Mouse (Mus musculus) ES-Bruce4 (cell line): Measurements from ENCODE around the gene Cgnl1. TPM values are rescaled to one million over a fixed set of nuclear protein-coding genes. Genes with fewer than 3 reads are reported as not detected.

ENCODE experiments used
- H3K27ac ChIP-seq: 2 replicates; pipeline ENCODE4 v1.5.1; 2012; ENCODE audit warnings: low read length, inconsistent platforms; ENCODE audit not compliant: insufficient read depth
- H3K27me3 ChIP-seq: 2 replicates; pipeline ENCODE4 v1.6.1; 2012; ENCODE audit warnings: mild to moderate bottlenecking, low read length, inconsistent platforms; ENCODE audit not compliant: control insufficient read depth, poor library complexity, insufficient read depth, severe bottlenecking
- H3K36me3 ChIP-seq: 2 replicates; pipeline ENCODE4 v1.6.1; 2012; ENCODE audit warnings: inconsistent platforms, mild to moderate bottlenecking, low read length, moderate library complexity; ENCODE audit not compliant: control insufficient read depth, poor library complexity, insufficient read depth, severe bottlenecking
- H3K4me1 ChIP-seq: one replicate; pipeline ENCODE4 v1.8.1; 2011; ENCODE audit warnings: low read length; ENCODE audit not compliant: control insufficient read depth, insufficient read depth
- H3K4me3 ChIP-seq: 2 replicates; pipeline ENCODE4 v1.5.1; 2011; ENCODE audit warnings: low read depth, mild to moderate bottlenecking, low read length
- H3K9ac ChIP-seq: 2 replicates; pipeline ENCODE4 v1.6.1; 2012; ENCODE audit warnings: low read depth, mild to moderate bottlenecking, inconsistent platforms; ENCODE audit not compliant: poor library complexity, severe bottlenecking
- H3K9me3 ChIP-seq: replicated peaks from 2 replicates; pipeline ENCODE4 v1.6.1; 2012; ENCODE audit warnings: mild to moderate bottlenecking, low read length, inconsistent platforms; ENCODE audit not compliant: control insufficient read depth, poor library complexity, insufficient read depth, severe bottlenecking
- CTCF ChIP-seq: IDR thresholded peaks from one replicate; pipeline ENCODE4 v1.8.1; 2011; ENCODE audit warnings: low read depth, low read length
- EP300 ChIP-seq: IDR thresholded peaks from 2 replicates; pipeline ENCODE4 v1.6.1; 2011; ENCODE audit warnings: low read depth, low read length; ENCODE audit not compliant: insufficient read depth
- POLR2A ChIP-seq: IDR thresholded peaks from one replicate; pipeline ENCODE4 v1.8.1; 2011; ENCODE audit warnings: low read length; ENCODE audit not compliant: insufficient read depth
- polyA plus RNA-seq: library from polyadenylated mRNA; stranded (reverse); fragments of >200 nt; gene quantifications from 2 replicates; pipeline ENCODE4 v1.2.4, GENCODE M21; 2011; ENCODE audit warnings: low read depth; ENCODE audit not compliant: missing spikeins, insufficient read depth, insufficient read length

Gene Cgnl1
- polyA plus RNA-seq, 1 experiment, result 11.3 TPM

DNA sequence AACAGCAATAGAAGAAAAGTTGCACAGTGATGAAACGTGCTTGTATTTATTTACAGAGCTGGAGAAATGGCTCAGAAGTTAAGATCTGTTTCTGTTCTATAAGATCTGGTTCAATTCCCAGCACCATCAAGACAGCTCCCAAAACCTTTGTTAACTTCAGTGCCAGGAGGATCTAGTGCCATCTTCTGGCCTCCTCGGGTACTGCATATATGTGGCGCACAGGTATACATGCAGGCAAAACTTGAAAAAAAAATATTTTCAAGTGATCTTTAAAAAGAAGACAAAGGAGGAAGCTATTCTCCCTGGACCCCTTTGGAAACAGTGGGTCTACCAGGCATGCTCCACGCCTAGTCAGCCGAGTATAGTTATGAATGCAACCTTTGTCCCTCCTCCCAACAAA, 936 bp upstream of the Cgnl1 start:
- TF ChIP-seq CTCF (peak; percentile 45), EP300 (no peak)
- Histone ChIP-seq H3K27ac (no peak overlapping the region), H3K27me3 (no peaks in the 10 kb centered on the region), H3K4me1 (peaks cover 5% of the 10 kb centered on the region), H3K9ac (no peak overlapping the region), H3K9me3 (0 out of 2 replicates have a peak, but pooled peaks cover 2% of the 10 kb centered on the region), H3K4me3 (no peak overlapping the region), H3K36me3 (no peaks in the 10 kb centered on the region)

DNA sequence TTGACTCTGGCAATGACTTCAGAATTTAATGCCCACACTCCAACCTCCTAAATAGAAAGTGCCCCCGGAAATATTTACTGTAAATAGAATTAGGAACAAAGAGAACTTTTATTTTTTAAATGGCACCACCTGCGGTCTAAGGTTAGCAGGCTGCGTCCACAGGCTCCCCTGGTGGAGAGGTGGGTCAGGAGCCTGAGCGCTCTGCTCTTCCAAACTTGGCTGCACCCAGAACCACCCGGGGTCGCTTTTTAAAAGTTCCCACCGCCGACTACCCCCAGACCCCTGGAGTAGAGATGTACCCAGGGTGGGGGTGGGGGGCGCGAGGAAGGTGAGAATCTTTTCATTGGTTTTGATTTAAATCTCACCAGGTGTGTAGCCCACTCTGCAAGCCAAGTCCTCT, 918 bp downstream of the Cgnl1 start:
- Histone ChIP-seq H3K36me3 (no peaks in the 10 kb centered on the region), H3K27ac (no peak overlapping the region), H3K27me3 (no peaks in the 10 kb centered on the region), H3K4me3 (peak overlapping the region; percentile 70), H3K9me3 (no peaks in the 10 kb centered on the region), H3K4me1 (peaks cover 13% of the 10 kb centered on the region), H3K9ac (peak overlapping the region; percentile 53)
- TF ChIP-seq EP300, result 0 out of 2 replicates have a peak, but pooled peaks have one; percentile 16
- no peak for TF ChIP-seq POLR2A
- peak; percentile 10 for TF ChIP-seq CTCF

DNA sequence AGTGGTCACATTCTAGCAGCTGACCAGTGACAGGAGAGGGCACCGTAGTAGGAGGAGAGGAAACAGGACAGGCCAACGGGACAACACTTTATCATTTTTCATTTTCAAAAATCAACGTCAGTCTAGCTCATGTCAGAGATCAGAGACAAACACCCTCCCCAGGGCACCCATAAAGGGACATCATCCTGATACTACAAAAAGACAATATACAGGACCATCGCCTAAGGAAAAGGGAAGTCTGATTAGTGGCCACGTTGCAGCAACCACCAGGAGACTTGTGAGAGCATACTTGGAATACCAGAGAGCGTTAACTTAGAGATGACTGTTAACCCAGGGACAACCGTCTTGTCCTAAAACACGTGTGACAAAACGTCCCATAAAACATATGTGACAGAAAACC, 1.7 kb downstream of the Cgnl1 start:
- no peak overlapping the region for H3K9ac ChIP-seq
- H3K4me3 ChIP-seq, result no peak overlapping the region
- TF ChIP-seq POLR2A (no peak), EP300 (no peak), CTCF (no peak)
- no peaks in the 10 kb centered on the region for H3K27me3 ChIP-seq
- no peaks in the 10 kb centered on the region for H3K9me3 ChIP-seq
- H3K4me1 ChIP-seq, result peaks cover 17% of the 10 kb centered on the region
- no peak overlapping the region for H3K27ac ChIP-seq
- H3K36me3 ChIP-seq, result no peaks in the 10 kb centered on the region

DNA sequence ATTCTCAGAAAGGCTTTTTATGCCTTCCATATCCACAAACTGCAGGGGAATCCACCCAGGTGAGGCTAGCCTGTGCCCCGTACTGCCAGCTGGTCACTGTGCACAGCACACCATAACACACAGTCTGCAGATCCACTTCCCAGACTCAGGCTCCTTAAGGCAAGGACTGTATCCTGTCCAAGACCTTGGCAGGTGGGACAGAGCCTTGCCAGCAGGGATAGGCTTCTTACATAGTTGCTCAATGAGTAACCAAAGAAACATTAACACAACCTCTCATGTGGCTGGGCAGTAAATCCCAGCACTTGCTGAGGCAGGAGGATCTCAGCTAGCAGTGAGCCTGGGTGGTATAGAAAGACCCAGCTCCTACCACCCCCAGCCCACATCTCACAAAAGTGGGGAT, 3.3 kb downstream of the Cgnl1 start:
- TF ChIP-seq POLR2A (no peak), CTCF (no peak), EP300 (no peak)
- H3K27me3 ChIP-seq, result no peaks in the 10 kb centered on the region

DNA sequence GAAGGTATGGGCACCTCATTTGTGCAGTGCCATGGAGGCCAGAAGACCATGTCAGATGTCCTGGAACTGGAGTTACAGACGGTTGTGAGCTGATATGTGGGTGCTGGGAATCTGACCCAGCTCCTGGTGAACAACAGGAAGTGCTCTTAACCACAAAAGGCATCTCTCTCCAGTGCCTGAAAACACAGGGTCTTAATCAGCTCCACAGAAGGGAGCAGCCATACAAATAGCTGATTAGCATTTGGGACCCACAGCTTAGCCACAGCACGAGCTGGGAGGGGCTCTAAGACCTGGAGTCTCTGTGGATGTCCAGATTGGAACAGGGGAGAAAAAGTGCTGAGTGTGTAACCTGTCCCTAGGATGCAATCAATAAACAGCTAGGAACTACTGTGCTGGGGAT, 4.5 kb downstream of the Cgnl1 start:
- TF ChIP-seq CTCF (no peak), EP300 (no peak), POLR2A (no peak)
- Histone ChIP-seq H3K9me3 (no peaks in the 10 kb centered on the region), H3K36me3 (no peaks in the 10 kb centered on the region), H3K9ac (no peak overlapping the region), H3K4me3 (no peak overlapping the region), H3K4me1 (peaks cover 20% of the 10 kb centered on the region), H3K27ac (no peak overlapping the region), H3K27me3 (no peaks in the 10 kb centered on the region)

More for the DNA sequence above, 3.3 kb downstream of the Cgnl1 start:
- Histone ChIP-seq H3K36me3 (no peaks in the 10 kb centered on the region), H3K27ac (no peak overlapping the region), H3K4me3 (no peak overlapping the region), H3K4me1 (peaks cover 17% of the 10 kb centered on the region), H3K9me3 (no peaks in the 10 kb centered on the region), H3K9ac (no peak overlapping the region)

DNA sequence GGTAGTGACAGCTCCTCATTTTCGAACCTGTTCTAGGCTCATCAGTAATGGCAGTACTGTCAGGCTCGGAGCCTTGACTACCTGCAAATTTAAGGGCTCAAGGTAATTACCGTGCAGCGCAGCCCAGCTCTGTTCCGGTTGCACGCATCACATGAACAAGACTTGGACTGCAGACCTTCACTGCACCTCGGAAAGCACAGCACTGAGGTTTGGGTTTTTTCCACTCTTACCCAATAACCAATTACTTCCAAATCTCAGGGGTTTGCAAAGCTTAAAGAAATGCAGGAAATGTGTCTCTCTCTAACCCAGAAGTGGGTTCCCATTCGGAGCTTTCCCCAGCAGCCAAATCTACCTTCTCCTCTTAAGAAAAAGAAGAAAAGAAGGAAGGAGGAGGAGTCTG, 5.1 kb downstream of the Cgnl1 start:
- TF ChIP-seq CTCF (no peak), EP300 (no peak), POLR2A (no peak)
- Histone ChIP-seq H3K4me1 (peaks cover 20% of the 10 kb centered on the region), H3K27me3 (no peaks in the 10 kb centered on the region)

More for the DNA sequence above, 5.1 kb downstream of the Cgnl1 start:
- no peak overlapping the region for H3K9ac ChIP-seq
- no peak overlapping the region for H3K27ac ChIP-seq
- H3K36me3 ChIP-seq, result no peaks in the 10 kb centered on the region
- peaks cover 3% of the 10 kb centered on the region for H3K9me3 ChIP-seq
- H3K4me3 ChIP-seq, result no peak overlapping the region
